Mouse (Mus musculus) layer of hippocampus, postnatal 14 days (tissue): ENCODE data around the gene Tecpr2. TPM values are rescaled to one million over a fixed set of nuclear protein-coding genes. Genes with fewer than 3 reads are reported as not detected.
A peak's percentile ranks its signal among the peaks of the same experiment; 100 is the strongest.
"Not testable (repeated sequence)": the region's sequence is repeated elsewhere in the genome, so short reads cannot be mapped to it uniquely, and the experiment has no call there.

ENCODE experiments used
- DNase-seq, 2 experiments: peaks; one replicate each; pipeline ENCODE4 v3.0.0; 2021 to 2022; ENCODE audit warnings: low spot score in 2 of 2, mixed read lengths in 1 of 2
- long read RNA-seq, 2 experiments: library from polyadenylated mRNA; stranded (forward); transcript quantifications; one replicate each; pipeline ENCODE4 v2.0.0; 2021
- total RNA-seq, 2 experiments: library from RNA; stranded (reverse); gene quantifications; 2 replicates each; pipeline ENCODE4 v1.2.3; 2021

The Tecpr2 gene
- 10 to 100 TPM; 38.5 to 39.7 TPM for total RNA-seq
- long read RNA-seq, experiment 1, full-length matches to known transcripts: 1 of 11 reads
- long read RNA-seq, experiment 1, partial matches to known transcripts: 6 of 11 reads
- long read RNA-seq, experiment 1, other reads (novel, unspliced or antisense): 4 of 11 reads
- long read RNA-seq, experiment 2, partial matches to known transcripts: 7 of 9 reads
- long read RNA-seq, experiment 2, other reads (novel, unspliced or antisense): 2 of 9 reads

DNA sequence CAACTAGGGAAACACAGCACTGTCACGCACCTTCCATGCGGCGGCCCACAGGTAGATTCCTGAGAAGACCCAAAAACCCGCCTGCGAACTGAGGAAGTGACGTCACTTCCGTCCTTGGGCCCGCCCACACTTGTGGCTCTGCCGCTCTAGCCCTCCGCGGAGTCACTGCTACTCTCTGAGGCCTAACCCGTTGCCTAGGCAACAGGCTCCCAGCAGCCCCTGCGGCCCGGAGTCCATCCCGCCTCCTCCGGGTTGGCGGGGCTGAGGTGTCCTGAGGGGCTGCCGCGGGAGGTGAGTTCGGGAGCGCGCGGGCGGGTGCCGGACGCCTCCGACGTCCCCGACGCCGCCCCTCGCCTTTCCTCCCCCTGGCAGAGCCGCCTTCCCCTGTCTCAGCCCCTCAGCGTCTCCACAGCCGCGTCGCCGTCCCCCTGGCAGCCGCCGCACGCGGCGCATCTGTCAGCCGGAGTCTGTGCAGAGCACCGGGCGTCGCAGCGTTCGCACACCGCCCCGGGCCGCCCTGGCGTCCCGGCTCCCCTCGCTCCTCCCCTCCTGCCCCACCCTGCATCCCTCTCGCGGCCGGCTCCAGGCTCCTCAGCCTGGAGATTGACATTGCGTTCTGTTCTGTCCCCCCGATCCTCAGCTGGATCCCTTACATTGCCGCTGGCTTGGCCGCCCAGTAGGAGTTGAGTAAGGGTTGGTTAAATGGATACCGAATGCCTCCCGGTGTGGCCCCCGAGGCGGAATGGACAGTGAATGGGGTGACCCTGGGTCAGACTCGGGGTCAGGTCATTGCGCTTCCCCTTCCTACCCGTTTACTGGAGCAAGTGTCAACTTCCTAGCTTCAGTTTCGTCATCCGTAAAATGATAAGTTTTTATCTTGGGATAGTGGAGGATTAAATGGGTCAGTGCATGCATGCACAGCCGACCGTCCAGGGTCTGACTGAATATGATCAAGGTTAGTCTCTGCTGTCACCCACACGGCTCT is at the start of gene Tecpr2, which contains the start of gene Cinp:
TSS of gene Tecpr2 (plus strand) at position 229 of the 985 bp plus-strand sequence.
TSS of gene Cinp (minus strand) at position 110 of the 985 bp plus-strand sequence.
- peak; percentile 93 to 98 for DNase-seq

DNA sequence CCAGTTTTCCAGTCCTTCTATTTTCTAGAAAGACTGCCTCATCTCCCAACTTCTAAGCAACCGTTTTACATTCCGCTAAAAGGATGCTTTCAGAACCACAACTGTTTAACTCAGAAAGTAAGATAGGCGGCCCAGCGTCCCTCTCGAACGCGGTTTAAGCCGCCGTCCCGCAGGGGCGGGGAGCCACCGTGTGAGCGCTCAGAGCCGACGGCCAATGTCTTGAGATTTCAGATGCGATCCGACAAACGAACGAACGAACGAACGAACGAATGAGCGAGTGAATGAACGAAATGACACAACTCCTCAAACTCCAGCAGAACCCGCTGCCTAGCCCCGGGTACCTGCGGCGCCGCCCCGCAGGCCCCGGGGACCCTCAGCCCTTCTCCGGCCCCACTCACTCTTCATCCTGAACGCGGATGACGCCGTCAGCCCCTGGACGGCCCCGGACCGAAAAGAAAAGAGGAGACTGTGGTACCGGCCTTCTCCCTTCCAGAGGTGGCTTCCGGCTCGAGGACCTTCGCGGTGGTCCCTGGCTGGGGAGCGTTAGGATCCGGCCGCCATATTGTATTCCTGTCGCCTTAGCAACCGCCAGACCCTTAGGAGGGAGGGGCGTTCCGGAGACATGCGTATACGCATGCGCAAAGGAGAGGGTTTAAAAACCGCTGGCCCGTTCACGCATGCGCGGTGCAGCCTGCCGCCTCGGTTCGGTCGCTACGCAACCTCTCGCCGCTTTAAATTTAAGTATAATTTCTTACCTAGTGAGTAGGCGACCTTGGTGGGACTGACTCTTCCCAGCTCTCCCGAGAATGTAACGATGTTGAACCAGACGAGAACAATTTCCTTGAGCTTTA is 48.5 kb upstream of the Tecpr2 start, which contains the start of gene Mok:
TSS of gene Mok (minus strand) at position 592 of the 851 bp plus-strand sequence.
- peak; percentile 98 for DNase-seq

DNA sequence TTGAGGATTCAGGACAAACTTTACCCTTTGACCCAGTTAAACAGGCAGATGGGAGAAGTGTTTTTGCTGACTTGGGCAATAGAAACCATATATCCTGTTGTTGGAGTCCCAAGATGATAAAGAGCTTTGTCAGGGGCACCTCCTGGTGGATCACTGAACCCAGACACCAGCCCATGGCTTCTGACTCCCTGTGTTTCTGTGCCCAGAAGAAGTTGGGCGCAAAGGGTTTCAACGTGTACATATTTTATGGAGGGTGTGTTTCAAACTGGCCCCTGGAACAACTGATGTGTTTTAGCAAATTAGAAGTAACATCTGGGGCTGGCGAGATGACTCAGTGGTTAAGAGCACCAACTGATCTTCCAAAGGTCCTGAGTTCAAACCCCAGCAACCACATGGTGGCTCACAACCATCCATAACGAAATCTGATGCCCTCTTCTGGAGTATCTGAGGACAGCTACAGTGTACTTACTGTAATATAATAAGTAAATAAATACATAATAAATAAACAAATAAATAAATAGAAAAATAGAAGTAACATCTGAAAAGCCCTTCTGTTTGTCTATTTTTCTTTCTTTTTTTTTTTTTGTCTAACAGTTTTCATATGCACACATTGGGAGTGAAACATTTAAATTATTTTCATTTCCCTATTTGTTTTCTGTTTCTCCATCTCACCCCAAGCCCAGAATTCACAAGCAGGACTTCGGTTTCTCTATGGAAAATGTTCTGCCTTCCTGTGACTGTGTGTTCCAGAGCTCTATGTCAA is 47.2 kb upstream of the Tecpr2 start:
- DNase-seq: no peak

DNA sequence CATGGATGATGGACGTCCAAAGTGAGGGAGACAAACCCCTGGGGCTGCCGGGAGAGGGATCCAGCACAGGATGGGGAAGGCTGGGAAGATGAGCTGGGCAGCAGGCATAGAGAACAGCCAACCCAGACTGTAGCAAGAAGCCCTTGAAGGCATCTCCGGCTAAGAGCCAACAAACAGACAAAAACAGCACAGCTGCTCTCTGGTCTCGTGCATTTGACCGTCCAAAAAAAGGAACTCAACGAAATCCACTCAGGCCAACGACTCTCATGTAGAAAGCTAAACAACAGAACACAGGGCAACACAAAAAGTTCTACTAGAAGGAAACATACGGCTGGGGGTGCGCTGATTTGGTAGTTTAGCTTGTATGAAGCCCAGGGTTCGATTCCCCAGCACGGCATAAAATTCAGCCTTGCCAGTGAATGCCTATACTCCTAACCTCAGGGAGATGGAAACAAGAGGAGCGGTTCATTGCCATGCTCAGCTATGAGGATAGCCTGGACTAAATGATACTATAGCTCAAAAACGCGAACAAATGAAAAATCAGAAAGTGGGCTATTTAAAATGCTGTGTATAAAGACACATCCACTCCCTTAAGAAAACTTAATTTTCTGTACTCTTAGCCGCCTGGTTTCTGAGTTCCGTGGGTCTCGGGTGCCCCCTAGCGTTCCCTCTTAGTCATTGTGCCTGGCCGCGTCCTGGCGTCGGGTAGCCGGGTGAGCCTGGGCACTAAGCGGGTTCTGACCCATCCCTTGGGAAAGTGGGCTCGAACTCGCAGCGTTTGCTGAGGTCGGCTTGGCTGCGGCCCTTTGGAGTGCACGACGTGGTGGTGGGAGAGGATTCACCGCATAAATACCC is 45.6 kb upstream of the Tecpr2 start:
- peak; percentile 83 to 85 for DNase-seq

DNA sequence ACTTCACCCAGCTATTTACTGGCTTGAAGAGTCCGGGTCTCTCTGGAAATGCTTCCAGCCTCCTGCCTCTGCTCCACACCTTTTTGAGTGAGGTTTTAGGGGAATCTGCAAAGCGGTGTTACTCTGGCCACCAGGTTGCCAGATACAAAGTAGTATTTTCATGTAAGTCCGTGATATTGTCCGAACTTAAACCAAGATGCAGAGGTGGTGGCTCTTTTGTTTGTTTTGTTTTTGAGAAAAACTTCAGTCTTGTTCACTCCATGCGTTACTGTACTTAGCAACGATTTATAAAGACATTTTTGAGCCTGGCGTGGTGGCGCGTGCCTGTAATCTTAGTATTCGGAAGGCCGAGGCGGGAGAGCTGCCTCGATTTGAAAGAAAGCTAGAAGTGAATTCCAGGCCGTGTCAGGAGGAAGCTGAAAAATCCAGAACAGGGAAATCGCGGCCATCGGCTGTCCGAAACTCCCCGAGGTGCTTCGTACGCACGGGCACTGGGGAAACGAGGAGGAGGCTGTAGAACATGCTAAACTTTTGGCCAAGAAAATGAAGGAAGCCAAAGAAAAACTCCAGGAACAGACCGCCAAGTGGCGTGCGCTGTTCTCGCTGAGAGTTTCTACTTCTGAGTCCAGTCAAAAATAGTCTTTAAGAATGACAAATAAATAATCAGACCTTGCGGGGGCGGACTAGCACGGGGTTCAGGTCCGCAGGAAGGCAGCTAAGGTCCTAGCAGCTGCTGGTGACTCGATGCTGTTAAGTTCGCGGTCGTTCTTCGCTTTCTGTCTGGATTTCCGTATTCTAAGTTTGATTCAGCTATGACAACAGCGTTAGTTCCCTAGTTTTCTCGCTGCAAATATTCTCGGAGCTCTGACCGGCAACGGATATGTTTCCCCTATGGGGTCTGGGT is 44.6 kb upstream of the Tecpr2 start:
- DNase-seq: no peak

DNA sequence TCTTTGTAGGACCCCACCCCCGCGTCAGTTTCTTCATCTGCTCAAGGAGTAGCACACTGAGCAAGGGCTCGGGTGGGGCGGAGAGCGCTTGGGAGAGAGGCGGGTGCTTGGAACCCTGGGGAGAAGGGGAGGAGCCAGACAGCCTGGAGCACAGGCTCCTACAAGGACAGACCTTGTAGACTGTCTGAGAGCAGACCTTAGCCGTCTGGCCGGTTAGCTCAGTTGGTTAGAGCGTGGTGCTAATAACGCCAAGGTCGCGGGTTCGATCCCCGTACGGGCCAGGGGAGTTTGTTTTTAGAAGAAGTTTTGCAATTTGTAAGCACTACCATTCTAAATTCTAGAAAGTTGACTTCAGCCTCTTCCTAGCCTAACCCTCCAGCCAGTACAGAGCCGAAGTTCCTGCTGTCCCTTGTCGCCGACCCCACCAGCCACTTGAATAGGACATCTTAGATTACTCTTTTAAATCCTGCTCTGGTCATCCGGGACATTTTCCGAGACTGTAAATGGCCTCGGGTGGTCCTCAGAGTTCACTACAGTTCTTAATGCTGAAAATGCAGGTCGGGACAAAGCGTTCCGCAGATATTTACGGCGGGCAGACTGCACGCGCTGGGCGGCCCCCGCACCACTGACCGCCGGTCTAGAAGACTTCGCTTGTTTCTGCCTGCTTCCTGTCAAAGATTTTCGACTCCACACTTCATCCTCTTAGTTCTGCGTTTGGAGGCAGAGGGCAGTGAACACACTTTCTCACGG is 43.8 kb upstream of the Tecpr2 start:
- peak; percentile 72 to 85 for DNase-seq

DNA sequence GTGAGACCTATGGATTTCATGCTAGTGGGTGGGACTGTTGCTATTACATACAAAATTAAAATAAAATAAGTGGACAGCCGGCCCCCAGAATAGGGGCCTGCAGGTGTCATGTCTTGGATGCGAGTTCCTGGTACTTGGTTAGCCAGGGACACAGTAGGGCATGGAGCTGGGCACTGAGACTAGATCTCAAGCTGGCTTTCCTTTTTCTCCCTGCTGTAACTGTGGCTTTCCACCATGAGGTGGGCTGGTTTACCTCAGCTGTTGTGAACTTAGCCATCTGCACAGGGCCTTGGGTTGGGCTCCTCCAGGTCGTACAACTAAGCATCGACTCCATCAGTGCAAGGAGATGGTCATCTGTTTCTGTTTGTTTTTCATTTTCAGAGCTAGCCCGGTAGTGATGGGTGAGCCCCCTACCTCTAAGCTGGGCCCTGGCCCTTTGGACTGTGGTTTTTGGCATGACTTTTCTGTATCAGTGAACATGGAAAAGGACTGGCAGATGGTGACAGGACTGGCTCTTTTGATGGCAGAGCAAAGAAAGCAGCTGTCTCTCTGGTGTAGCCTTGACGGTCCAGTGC is 42.8 kb upstream of the Tecpr2 start:
- DNase-seq: no peak

DNA sequence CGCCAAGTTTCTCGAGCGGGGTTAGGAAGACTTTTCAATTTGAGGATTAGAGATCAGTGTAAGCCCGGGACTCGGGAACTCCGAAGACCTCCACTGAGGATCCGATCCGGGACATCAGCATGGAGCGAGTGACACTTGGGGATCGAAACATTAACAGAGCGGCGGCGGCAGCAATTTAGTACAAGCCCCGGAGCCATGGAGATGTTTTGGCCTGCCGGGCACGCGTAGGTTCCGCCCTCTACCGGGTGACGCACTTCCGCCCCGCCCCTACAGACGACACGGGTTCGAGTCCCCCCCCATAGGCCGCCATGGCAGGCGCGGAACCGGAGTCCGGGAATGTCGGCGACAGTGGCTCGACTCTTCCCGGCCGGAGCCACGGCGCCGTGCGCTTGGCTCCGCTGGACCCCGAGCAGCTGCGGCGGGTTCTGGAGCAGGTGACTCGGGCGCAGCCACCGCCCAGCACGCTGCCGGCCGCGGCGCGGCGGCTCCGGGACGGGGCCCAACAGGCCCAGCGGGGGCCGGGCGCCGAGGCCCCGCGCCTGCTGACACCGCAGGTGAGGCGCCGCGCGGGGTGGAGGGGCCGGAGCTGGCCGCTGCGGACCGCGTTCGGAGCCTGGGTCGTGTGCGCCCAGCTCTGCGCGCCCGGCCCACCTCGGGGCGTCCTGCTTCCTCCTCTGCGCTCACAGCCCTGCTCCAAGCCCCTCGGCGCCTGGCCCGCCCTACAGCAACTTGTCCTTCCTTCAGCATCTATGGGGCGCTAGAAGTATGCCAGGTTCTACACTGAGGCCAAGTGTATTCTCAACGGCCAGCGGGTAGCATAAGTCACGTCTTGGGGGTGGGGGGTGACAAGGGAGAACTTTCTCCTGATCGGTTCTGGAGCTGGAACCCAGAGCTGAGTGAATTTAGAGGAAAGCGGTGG is 38.8 kb upstream of the Tecpr2 start, which contains the start of gene Zfp839:
TSS of gene Zfp839 (plus strand) at position 244 of the 919 bp plus-strand sequence.
- peak; percentile 87 for DNase-seq

DNA sequence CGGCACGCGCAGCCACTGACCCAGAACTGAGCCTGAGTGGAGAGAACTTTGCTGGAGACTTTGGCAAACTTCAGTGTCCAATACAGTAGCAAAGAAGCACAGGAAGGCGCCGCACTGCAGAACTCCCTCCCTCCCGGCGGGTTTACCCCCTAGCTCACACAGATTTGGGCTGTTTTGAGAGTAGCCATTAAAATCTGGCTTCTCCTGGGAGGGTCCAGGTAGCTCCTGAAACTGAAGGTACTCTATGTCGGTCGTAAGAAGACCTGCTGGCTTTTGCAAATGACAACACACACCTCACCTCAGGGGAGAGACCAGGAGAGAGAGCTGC is 38.2 kb upstream of the Tecpr2 start:
- DNase-seq: no peak

DNA sequence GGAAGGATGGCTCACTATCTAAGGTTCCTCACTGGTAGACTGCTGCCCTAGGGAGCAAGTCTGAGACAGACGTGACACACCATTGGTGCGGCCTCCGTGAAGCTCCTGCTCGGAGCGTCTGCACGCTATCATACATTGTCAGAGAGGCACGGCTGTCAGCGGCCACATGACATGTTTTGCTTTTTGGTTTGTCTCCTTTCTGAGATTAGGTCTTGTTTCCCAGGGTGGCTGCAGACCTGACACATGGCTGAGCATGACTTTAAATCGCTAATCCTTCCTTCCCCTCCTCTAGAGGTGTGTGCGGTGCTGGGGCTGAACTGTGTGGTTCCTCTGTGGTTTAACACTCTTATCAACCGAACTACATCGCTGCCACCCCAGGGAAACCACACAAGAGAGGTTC is 37.6 kb upstream of the Tecpr2 start:
- DNase-seq: no peak

DNA sequence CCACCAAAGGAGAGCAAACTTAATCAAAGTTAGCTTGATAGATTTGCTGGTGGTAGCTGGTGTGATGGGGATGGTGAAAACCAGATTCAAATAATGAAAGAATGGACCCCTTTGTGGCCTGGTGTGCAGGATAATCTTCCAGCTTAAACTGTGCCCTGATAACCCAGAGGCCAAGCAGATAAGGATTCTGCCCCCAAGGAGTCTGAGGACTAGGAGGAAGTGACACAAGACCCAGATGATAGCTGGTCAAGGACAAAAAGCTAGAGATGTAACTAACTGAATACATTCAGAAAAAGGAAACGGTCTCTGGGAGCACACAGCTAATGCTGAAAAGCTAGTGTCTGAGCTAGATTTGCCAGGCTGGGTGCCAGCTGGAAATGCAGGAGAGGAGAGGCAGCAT is 37.1 kb upstream of the Tecpr2 start:
- DNase-seq: no peak

DNA sequence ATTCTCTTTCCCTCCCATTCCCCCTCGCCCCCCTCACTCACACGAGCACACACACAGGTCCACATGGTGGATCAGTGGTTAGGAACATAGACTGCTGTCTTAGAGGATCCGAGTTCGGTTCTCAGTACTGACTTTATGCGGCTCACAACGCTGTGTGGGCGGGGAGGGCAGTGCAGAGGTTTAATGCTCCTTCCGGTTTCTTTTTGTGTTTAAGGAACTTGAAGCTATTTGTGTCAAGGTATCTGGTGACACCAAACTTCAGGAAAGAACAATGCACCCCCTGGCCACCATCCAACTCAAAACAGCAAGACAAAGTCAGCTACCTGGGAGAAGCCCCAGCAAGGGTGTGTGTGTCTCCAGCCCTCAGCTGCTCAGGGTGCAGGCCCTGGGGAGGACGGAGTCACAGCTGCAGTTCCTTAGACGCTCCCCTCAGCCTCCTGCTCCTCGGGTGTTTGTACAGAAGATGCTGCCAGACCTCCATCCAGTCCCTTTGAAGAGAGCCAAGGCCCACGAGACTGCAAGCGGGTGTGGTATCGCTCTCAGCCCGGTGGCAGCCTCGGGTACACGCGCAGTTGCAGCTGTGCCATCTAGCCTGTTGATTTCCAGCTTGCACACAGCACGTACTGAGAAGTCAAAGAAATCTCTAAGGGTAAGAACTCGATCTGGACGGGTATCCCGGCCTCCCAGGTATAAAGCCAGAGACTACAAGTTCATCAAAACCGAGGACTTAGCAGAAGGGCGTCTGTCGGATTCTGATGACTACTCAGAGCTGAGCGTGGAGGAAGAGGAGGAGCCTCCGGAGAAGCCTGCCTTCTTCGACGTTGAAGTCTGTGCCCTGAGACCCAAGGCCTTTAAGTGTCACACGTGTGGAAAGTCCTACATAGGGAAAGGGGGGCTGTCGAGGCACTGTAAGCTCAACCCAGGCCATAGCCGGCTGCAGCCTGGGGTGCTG is 34.0 kb upstream of the Tecpr2 start:
- DNase-seq: no peak

DNA sequence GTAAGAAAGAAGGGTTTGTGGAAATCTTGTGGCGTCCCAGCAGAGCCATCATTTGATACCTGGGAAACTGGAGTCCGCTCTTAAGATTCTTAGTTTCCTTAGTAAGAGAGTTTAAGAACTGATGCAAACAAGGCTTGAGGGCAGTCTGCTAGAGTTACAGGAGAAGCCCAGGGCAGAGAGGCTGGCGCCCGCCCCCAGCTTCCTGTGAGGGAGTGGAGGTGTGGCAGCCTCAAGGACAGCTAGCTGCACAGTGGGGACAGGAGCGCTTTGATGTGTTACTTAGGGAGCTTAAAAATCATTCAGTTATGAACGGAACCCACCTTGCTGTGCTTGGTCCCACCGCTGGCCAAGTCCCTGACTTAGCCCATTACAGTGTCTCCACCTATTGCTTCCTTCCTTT is 31.9 kb upstream of the Tecpr2 start:
- DNase-seq: no peak

DNA sequence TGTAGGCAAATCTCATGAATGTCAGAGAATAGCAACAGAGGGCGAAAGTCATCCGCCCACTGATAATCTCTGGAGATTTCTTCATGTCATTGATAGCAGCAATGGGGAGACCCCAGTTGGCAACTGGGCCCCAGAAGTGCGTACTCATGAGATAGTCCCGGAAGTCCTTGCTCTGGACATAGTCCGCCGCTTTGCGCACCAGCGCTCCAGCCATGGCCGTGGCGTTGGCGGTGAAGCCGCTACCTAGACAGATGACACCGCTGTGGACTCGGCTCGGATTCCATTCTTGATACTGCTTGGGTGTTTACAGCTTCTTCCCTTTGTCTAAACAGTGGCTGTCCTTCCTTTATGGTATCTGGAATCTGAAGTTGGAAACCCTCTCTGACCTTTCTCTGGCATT is 30.4 kb upstream of the Tecpr2 start:
- DNase-seq: not testable (repeated sequence)

DNA sequence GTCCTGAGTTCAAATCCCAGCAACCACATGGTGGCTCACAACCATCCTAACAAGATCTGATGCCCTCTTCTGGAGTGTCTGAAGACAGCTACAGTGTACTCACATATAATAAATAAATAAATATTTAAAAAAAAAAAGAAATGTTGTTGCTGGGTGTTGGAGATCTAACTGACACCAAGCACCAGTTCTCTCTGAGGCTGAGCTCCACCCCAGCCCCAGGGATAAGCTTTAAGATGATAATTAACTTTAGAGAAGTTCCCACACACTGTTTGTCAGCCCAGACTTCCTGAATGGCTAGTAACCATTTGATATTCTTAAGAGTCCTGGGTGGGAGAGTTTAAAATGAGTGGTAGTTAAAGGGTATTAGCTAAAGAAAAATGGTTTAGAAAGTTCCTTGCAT is 28.8 kb upstream of the Tecpr2 start:
- DNase-seq: no peak
